Mouse (Mus musculus) spleen, adult 2 months (tissue): Measurements from ENCODE around the gene Nfkbid.

ENCODE experiments used
- CTCF ChIP-seq: fragments of 200-500 bp; IDR thresholded peaks from 2 replicates; pipeline ENCODE4 v1.5.1; 2011; ENCODE audit warnings: mild to moderate bottlenecking, inconsistent platforms; ENCODE audit not compliant: insufficient read depth, insufficient read length, insufficient replicate concordance; ENCODE audit errors: extremely low read depth
- POLR2A ChIP-seq: fragments of 200-500 bp; IDR thresholded peaks from 2 replicates; pipeline ENCODE4 v1.6.1; 2011; ENCODE audit warnings: low read depth, low read length, inconsistent platforms

DNA sequence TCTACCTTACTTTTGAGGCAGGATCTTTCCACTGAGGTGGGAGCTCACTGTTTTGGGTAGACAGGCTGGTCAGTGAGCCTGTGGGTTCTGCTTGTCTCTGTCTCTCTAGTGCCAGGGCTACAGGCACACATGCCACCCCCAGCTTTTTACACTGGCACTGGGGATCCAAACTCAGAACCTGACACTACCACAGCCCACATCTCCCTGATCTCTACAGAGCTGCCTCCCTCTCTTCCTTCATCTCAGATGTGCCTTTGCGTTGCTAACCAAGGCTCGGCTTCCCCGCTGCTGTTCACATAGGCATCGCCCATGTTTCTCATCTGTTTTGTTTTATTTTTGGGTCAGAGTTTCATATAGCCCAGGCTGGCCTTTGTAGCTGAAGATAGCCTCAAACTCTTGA lies 27.9 kb upstream of the Nfkbid start:
- no peak for TF ChIP-seq POLR2A
- TF ChIP-seq CTCF = no peak
